ENCODE assay signal across 16 mouse cellular contexts in the genomic region with DNA sequence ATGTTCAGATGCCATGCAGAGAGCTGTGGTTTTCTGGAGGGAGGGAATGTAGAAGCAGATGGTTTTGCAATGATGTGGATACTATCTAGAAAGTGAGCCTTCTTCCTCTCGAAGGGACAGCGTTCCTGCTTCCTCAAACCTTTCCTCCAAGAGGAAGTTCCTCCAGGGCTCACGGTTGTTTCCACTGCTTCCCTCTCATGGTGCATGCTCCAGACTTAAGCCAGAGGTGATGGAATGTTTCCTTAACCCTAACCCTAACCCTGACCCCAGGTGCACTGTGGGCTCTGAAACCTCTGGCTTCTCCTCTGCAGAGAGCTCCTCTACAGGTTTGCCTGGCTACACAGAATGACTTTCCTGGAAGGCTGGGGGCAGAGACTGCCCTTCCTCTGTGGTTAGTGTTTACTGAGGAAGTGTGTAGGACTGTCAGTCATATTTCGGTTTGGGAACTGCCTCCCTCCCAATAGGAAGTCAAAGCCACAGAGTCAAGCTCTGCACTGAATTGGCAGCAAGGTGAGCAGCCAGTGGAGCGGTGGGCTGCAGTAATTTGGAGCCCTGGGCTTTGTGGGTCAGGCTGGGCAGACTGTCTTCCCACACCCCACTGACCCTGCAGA. TPM values are rescaled to one million over a fixed set of nuclear protein-coding genes. Genes with fewer than 3 reads are reported as not detected.
DNase-seq lines count a peak whose midpoint lies in the region; ATAC-seq and TF ChIP-seq lines count a peak whose summit lies in the region.
"Had no signal": no experiment of that assay in that cellular context is flagged by ENCODE, and none has a peak within 500 bp of the region (broad histone marks: within the 10 kb centered on the region; RNA-seq: fewer than 3 reads in every experiment).

No protein-coding gene starts in this region.

- H3K36me3 ChIP-seq in heart, embryonic 16.5 days (ENCODE audit: control insufficient read depth, insufficient read depth): no peaks in the 10 kb centered on the region
- H3K36me3 ChIP-seq in midbrain, postnatal 0 days (ENCODE audit: insufficient read depth, low read length): no peaks in the 10 kb centered on the region
- no peaks in the 10 kb centered on the region for H3K36me3 ChIP-seq in midbrain, embryonic 16.5 days (ENCODE audit: control insufficient read depth, insufficient read depth, low read length)
- no peaks in the 10 kb centered on the region for H3K36me3 ChIP-seq in stomach, postnatal 0 days (ENCODE audit: control insufficient read depth, insufficient read depth, low read length)
- H3K36me3 ChIP-seq: intestine, embryonic 15.5 days had no signal

- H3K27me3 ChIP-seq in heart, embryonic 16.5 days (ENCODE audit: control insufficient read depth, insufficient read depth, low read length): no peaks in the 10 kb centered on the region
- no peaks in the 10 kb centered on the region for H3K27me3 ChIP-seq in midbrain, postnatal 0 days (ENCODE audit: insufficient read depth, low read length)
- H3K27me3 ChIP-seq in midbrain, embryonic 16.5 days (ENCODE audit: control insufficient read depth, insufficient read depth, low read depth, low read length): no peaks in the 10 kb centered on the region
- H3K27me3 ChIP-seq in stomach, postnatal 0 days (ENCODE audit: control insufficient read depth, insufficient read depth, low read length): no peaks in the 10 kb centered on the region
- H3K27me3 ChIP-seq: intestine, embryonic 15.5 days had no signal

- TF ChIP-seq CTCF in midbrain, postnatal 0 days (IDR thresholded peaks at IDR 0.05): no peak
- no peak for TF ChIP-seq CTCF in stomach, postnatal 0 days (IDR thresholded peaks at IDR 0.05; ENCODE audit: low read depth)

- DNase-seq in heart, postnatal 14 days: no peak
- DNase-seq in midbrain, postnatal 0 days (ENCODE audit: low spot score): no peak
- DNase-seq in stomach, postnatal 0 days (ENCODE audit: low spot score): no peak
- DNase-seq in lung, postnatal 10 days: no peak
- DNase-seq: cerebellum, adult 11 months; cerebellum, postnatal 25 days; right cerebral cortex, postnatal 4 days had no signal

- no peak overlapping the region; the same call in 1 of the 2 replicates for H3K9ac ChIP-seq in heart, embryonic 16.5 days (ENCODE audit: low read length)
- 0 out of 2 replicates have a peak overlapping the region, but pooled peaks have one; percentile 29 for H3K9ac ChIP-seq in midbrain, postnatal 0 days (replicated peaks; ENCODE audit: low read length, poor library complexity, severe bottlenecking)
- H3K9ac ChIP-seq in midbrain, embryonic 16.5 days (ENCODE audit: low read depth, low read length): no peak overlapping the region
- H3K9ac ChIP-seq in stomach, postnatal 0 days (ENCODE audit: low read length): 0 out of 2 replicates have a peak overlapping the region, but pooled peaks have one; percentile 8
- H3K9ac ChIP-seq: liver, embryonic 14.5 days had no signal

- no peak for TF ChIP-seq EP300 in stomach, postnatal 0 days (optimal IDR thresholded peaks at IDR 0.05)

- intact Hi-C loops in heart, postnatal 14 days (cut with DNase I): no loop called here

- ATAC-seq in heart, embryonic 16.5 days (replicated peaks; ENCODE audit: extremely low read depth, insufficient read depth, low FRiP score): no peak
- no peak for ATAC-seq in midbrain, postnatal 0 days (ENCODE audit: low FRiP score)
- no peak for ATAC-seq in midbrain, embryonic 16.5 days
- peak; percentile 65 to 73 for ATAC-seq in hematopoietic stem cell, adult 5-6 weeks (replicated peaks in 1 of 2; ENCODE audit: insufficient read depth in 1 of 2, low FRiP score in 2 of 2, low TSS enrichment in 1 of 2, low read depth in 1 of 2, poor library complexity in 2 of 2, severe bottlenecking in 2 of 2)
- ATAC-seq in stomach, postnatal 0 days (ENCODE audit: low FRiP score, low TSS enrichment): no peak
- ATAC-seq: activated CD4-positive, CD25-positive, alpha-beta regulatory T cell, adult 4 months; intestine, embryonic 15.5 days had no signal

- peak overlapping the region; percentile 74; the same call in 1 of the 2 replicates for H3K4me2 ChIP-seq in heart, embryonic 16.5 days (ENCODE audit: low read depth, low read length)
- no peak overlapping the region for H3K4me2 ChIP-seq in midbrain, postnatal 0 days (ENCODE audit: low read depth, low read length, poor library complexity, severe bottlenecking)
- H3K4me2 ChIP-seq in midbrain, embryonic 16.5 days (ENCODE audit: low read length): no peak overlapping the region
- H3K4me2 ChIP-seq in stomach, postnatal 0 days (replicated peaks; ENCODE audit: low read depth): no peak overlapping the region
- H3K4me2 ChIP-seq: intestine, embryonic 15.5 days had no signal

- peak overlapping the region; percentile 87; the same call in 1 of the 2 replicates for H3K27ac ChIP-seq in heart, embryonic 16.5 days (ENCODE audit: low read length)
- no peak overlapping the region for H3K27ac ChIP-seq in midbrain, postnatal 0 days (ENCODE audit: low read depth, low read length)
- H3K27ac ChIP-seq in midbrain, embryonic 16.5 days (ENCODE audit: low read length): no peak overlapping the region
- H3K27ac ChIP-seq in stomach, postnatal 0 days (replicated peaks): no peak overlapping the region
- H3K27ac ChIP-seq: intestine, embryonic 15.5 days; liver, embryonic 14.5 days had no signal

- H3K9me3 ChIP-seq in heart, embryonic 16.5 days (replicated peaks; ENCODE audit: control insufficient read depth, low read length): no peaks in the 10 kb centered on the region
- H3K9me3 ChIP-seq in midbrain, postnatal 0 days (ENCODE audit: low read length): no peaks in the 10 kb centered on the region
- H3K9me3 ChIP-seq in midbrain, embryonic 16.5 days (replicated peaks; ENCODE audit: control insufficient read depth, low read length, poor library complexity, severe bottlenecking): no peaks in the 10 kb centered on the region
- no peaks in the 10 kb centered on the region for H3K9me3 ChIP-seq in stomach, postnatal 0 days (ENCODE audit: control insufficient read depth, low read length)
- H3K9me3 ChIP-seq: intestine, embryonic 15.5 days had no signal

- 64% methylated on average over 5 of the region's 5 CpGs for WGBS in heart, embryonic 16.5 days
- WGBS in midbrain, postnatal 0 days: 73% methylated on average over 5 of the region's 5 CpGs
- WGBS in midbrain, embryonic 16.5 days: 70% methylated on average over 5 of the region's 5 CpGs
- WGBS in stomach, postnatal 0 days: 70% methylated on average over 5 of the region's 5 CpGs

- no peak overlapping the region for H3K4me3 ChIP-seq in heart, embryonic 16.5 days (ENCODE audit: low read length)
- H3K4me3 ChIP-seq in midbrain, postnatal 0 days (ENCODE audit: low read depth, low read length): no peak overlapping the region
- H3K4me3 ChIP-seq in midbrain, embryonic 16.5 days (ENCODE audit: low read depth, low read length): no peak overlapping the region
- no peak overlapping the region for H3K4me3 ChIP-seq in stomach, postnatal 0 days (ENCODE audit: low read depth, low read length)
- H3K4me3 ChIP-seq: intestine, embryonic 15.5 days had no signal

- peaks cover 28% of the 10 kb centered on the region for H3K4me1 ChIP-seq in heart, embryonic 16.5 days (ENCODE audit: control insufficient read depth, insufficient read depth, low read length)
- H3K4me1 ChIP-seq in midbrain, postnatal 0 days (ENCODE audit: insufficient read depth, low read length): no peaks in the 10 kb centered on the region
- H3K4me1 ChIP-seq in midbrain, embryonic 16.5 days (ENCODE audit: control insufficient read depth, insufficient read depth, low read length): peaks cover 12% of the 10 kb centered on the region; the same call in 1 of the 2 replicates
- H3K4me1 ChIP-seq in stomach, postnatal 0 days (replicated peaks; ENCODE audit: control insufficient read depth, insufficient read depth): peaks cover 4% of the 10 kb centered on the region; the same call in 1 of the 2 replicates

RNA-seq across cellular contexts. Expression of gene Armh1, which starts 2.2 kb away (rescaled TPM):
- 0.85 and 0.95 TPM in 2 replicates for polyA plus RNA-seq in heart, embryonic 16.5 days (2015; fragmentation: Nextera tagmentation; extraction: Ambion mirVana)
- under 1 TPM; 0.15 to 0.33 TPM for total RNA-seq in heart, postnatal 14 days (2021)
- 1.8 and 3.1 TPM in 2 replicates for total RNA-seq in midbrain, postnatal 0 days (2014; rRNA removed)
- 2.5 and 2.6 TPM in 2 replicates for polyA plus RNA-seq in midbrain, postnatal 0 days (2015; fragmentation: Nextera tagmentation; extraction: Ambion mirVana)
- 1.6 and 3.1 TPM in 2 replicates for polyA plus RNA-seq in midbrain, embryonic 16.5 days (2015; fragmentation: Nextera tagmentation; extraction: Ambion mirVana)
- total RNA-seq in hematopoietic stem cell, adult 5-6 weeks (2017): not detected in 2 replicates
- 0.16 and 0.24 TPM in 2 replicates for polyA plus RNA-seq in stomach, postnatal 0 days (2015; fragmentation: Nextera tagmentation; extraction: Ambion mirVana)
- total RNA-seq: CH12.LX; gastrocnemius, adult 8-10 months had no signal
- polyA plus RNA-seq: activated CD4-positive, CD25-positive, alpha-beta regulatory T cell, adult 4 months; hindbrain, embryonic 11.5 days; liver, embryonic 14.5 days had no signal

RNA-seq across cellular contexts. Expression of gene Tmem53, which starts 2.4 kb away (rescaled TPM):
- 36.8 and 39.9 TPM in 2 replicates for polyA plus RNA-seq in heart, embryonic 16.5 days (2015; fragmentation: Nextera tagmentation; extraction: Ambion mirVana)
- total RNA-seq in heart, postnatal 14 days (2021): 10 to 100 TPM; 22.6 to 31.5 TPM
- 7.6 and 10.5 TPM in 2 replicates for total RNA-seq in midbrain, postnatal 0 days (2014; rRNA removed)
- 9.7 and 12.6 TPM in 2 replicates for polyA plus RNA-seq in midbrain, postnatal 0 days (2015; fragmentation: Nextera tagmentation; extraction: Ambion mirVana)
- polyA plus RNA-seq in midbrain, embryonic 16.5 days (2015; fragmentation: Nextera tagmentation; extraction: Ambion mirVana): 9.3 and 10.1 TPM in 2 replicates
- total RNA-seq in hematopoietic stem cell, adult 5-6 weeks (2017): 3.8 TPM in 1 of 2 replicates, not detected in the other
- polyA plus RNA-seq in stomach, postnatal 0 days (2015; fragmentation: Nextera tagmentation; extraction: Ambion mirVana): 12.9 and 16.3 TPM in 2 replicates

Comparison
In these comparisons a context has a peak if more than half of its experiments do, and no peak if none do; other contexts are left out.
1. H3K9ac ChIP-seq: peak in midbrain, postnatal 0 days (single experiment) and stomach, postnatal 0 days (single experiment); none in heart, embryonic 16.5 days (single experiment) and midbrain, embryonic 16.5 days (single experiment).
2. ATAC-seq: peak in hematopoietic stem cell, adult 5-6 weeks (2 of 2); none in heart, embryonic 16.5 days (single experiment), midbrain, postnatal 0 days (single experiment), midbrain, embryonic 16.5 days (single experiment) and stomach, postnatal 0 days (single experiment).